Mouse (Mus musculus) forebrain, embryonic 11.5 days (tissue): Measurements from ENCODE around the gene Gpr68. TPM values are rescaled to one million over a fixed set of nuclear protein-coding genes. Genes with fewer than 3 reads are reported as not detected.

Source experiments
- ATAC-seq: fragments of 200-750 bp; cut with Nextera tagmentation; replicated peaks from 2 replicates; pipeline ENCODE4 v1.8.0; 2017; ENCODE audit warnings: moderate TSS enrichment; ENCODE audit not compliant: low FRiP score
- DNase-seq: peaks from one replicate; pipeline ENCODE4 v3.0.0-alpha.2; 2017; ENCODE audit warnings: low spot score
- H3K27ac ChIP-seq: fragments of 300-500 bp; sonication (generic); 2 replicates; pipeline ENCODE4 v1.5.1; 2014; ENCODE audit warnings: low read depth, low read length
- H3K27me3 ChIP-seq: fragments of 300-500 bp; sonication (generic); 2 replicates; pipeline ENCODE4 v1.6.1; 2014; ENCODE audit warnings: mild to moderate bottlenecking, low read length, mixed read lengths; ENCODE audit not compliant: control insufficient read depth, insufficient read depth
- H3K36me3 ChIP-seq: fragments of 300-500 bp; sonication (generic); 2 replicates; pipeline ENCODE4 v1.6.1; 2014; ENCODE audit warnings: mild to moderate bottlenecking, low read length, moderate library complexity, mixed read lengths; ENCODE audit not compliant: control insufficient read depth, insufficient read depth
- H3K4me1 ChIP-seq: fragments of 300-500 bp; sonication (generic); replicated peaks from 2 replicates; pipeline ENCODE4 v1.6.1; 2014; ENCODE audit warnings: low read length, mixed read lengths; ENCODE audit not compliant: control insufficient read depth, insufficient read depth
- H3K4me2 ChIP-seq: fragments of 300-500 bp; sonication (generic); 2 replicates; pipeline ENCODE4 v1.6.1; 2014; ENCODE audit warnings: low read depth, mild to moderate bottlenecking, low read length, moderate library complexity, mixed read lengths; ENCODE audit not compliant: severe bottlenecking
- H3K4me3 ChIP-seq: fragments of 300-500 bp; sonication (generic); 2 replicates; pipeline ENCODE4 v1.5.1; 2014; ENCODE audit warnings: low read depth, low read length
- H3K9ac ChIP-seq: fragments of 300-500 bp; sonication (generic); 2 replicates; pipeline ENCODE4 v1.6.1; 2014; ENCODE audit warnings: low read length
- H3K9me3 ChIP-seq: fragments of 300-500 bp; sonication (generic); 2 replicates; pipeline ENCODE4 v1.6.1; 2016; ENCODE audit warnings: low read length, mixed read lengths; ENCODE audit not compliant: control insufficient read depth
- WGBS: fragments of 180-500 bp; shearing (Covaris S2); extraction: QIAGEN DNeasy Blood & Tissue Kit; methylation state at CpG from one replicate; pipeline ENCODE4 v1.1.7; 2014; 5-methylcytosine and 5-hydroxymethylcytosine counted together
- polyA plus RNA-seq: library from polyadenylated mRNA; unstranded; fragments of >200 nt; fragmentation: Nextera tagmentation; extraction: Ambion mirVana; gene quantifications from 2 replicates; pipeline ENCODE4 v1.2.1, GENCODE M21; 2014

The Gpr68 gene
- polyA plus RNA-seq, 1 experiment from 2014 or later: 0.13 TPM

GRCm38 (mm10) chr12:100873612-100874011, 34.4 kb downstream of the Gpr68 start:
- no peak for ATAC-seq
- WGBS: 86% methylated on average over 3 of the region's 3 CpGs
- no peak overlapping the region for H3K4me2 ChIP-seq

GRCm38 (mm10) chr12:100871841-100872240, 36.2 kb downstream of the Gpr68 start:
- Histone ChIP-seq H3K4me3 (no peak overlapping the region), H3K9ac (no peak overlapping the region), H3K4me1 (no peaks in the 10 kb centered on the region), H3K9me3 (no peaks in the 10 kb centered on the region), H3K27me3 (no peaks in the 10 kb centered on the region), H3K36me3 (no peaks in the 10 kb centered on the region), H3K4me2 (no peak overlapping the region), H3K27ac (no peak overlapping the region)
- 87% methylated on average over 2 of the region's 2 CpGs for WGBS
- ATAC-seq: no peak
- no peak for DNase-seq

More at GRCm38 (mm10) chr12:100873612-100874011, 34.4 kb downstream of the Gpr68 start:
- Histone ChIP-seq H3K9me3 (no peaks in the 10 kb centered on the region), H3K4me1 (no peaks in the 10 kb centered on the region), H3K4me3 (no peak overlapping the region), H3K27me3 (no peaks in the 10 kb centered on the region), H3K36me3 (no peaks in the 10 kb centered on the region), H3K27ac (no peak overlapping the region), H3K9ac (no peak overlapping the region)
- no peak for DNase-seq

GRCm38 (mm10) chr12:100871234-100871633, 36.8 kb downstream of the Gpr68 start:
- Histone ChIP-seq H3K4me2 (no peak overlapping the region), H3K9me3 (no peaks in the 10 kb centered on the region), H3K4me1 (no peaks in the 10 kb centered on the region), H3K27me3 (no peaks in the 10 kb centered on the region), H3K36me3 (no peaks in the 10 kb centered on the region), H3K4me3 (no peak overlapping the region), H3K27ac (no peak overlapping the region), H3K9ac (no peak overlapping the region)
- no peak for DNase-seq
- WGBS: 94% methylated on average over 6 of the region's 6 CpGs
- no peak for ATAC-seq

GRCm38 (mm10) chr12:100868049-100868622, 39.9 kb downstream of the Gpr68 start:
- Histone ChIP-seq H3K9ac (no peak overlapping the region), H3K4me2 (no peak overlapping the region), H3K4me3 (no peak overlapping the region), H3K27ac (no peak overlapping the region), H3K4me1 (no peaks in the 10 kb centered on the region), H3K36me3 (no peaks in the 10 kb centered on the region), H3K9me3 (no peaks in the 10 kb centered on the region), H3K27me3 (no peaks in the 10 kb centered on the region)
- ATAC-seq (no peak), DNase-seq (no peak)
- WGBS: 60% methylated on average over 4 of the region's 4 CpGs

GRCm38 (mm10) chr12:100867097-100867496, 40.9 kb downstream of the Gpr68 start:
- Histone ChIP-seq H3K9ac (no peak overlapping the region), H3K4me3 (no peak overlapping the region), H3K27me3 (no peaks in the 10 kb centered on the region), H3K4me1 (no peaks in the 10 kb centered on the region), H3K4me2 (no peak overlapping the region), H3K27ac (no peak overlapping the region), H3K36me3 (no peaks in the 10 kb centered on the region), H3K9me3 (no peaks in the 10 kb centered on the region)
- ATAC-seq (no peak), DNase-seq (no peak)
- 89% methylated on average over 8 of the region's 8 CpGs for WGBS

GRCm38 (mm10) chr12:100865509-100866078, 42.4 kb downstream of the Gpr68 start:
- Histone ChIP-seq H3K36me3 (no peaks in the 10 kb centered on the region), H3K4me1 (no peaks in the 10 kb centered on the region), H3K4me2 (no peak overlapping the region), H3K4me3 (no peak overlapping the region), H3K27ac (no peak overlapping the region), H3K9me3 (no peaks in the 10 kb centered on the region), H3K27me3 (no peaks in the 10 kb centered on the region), H3K9ac (no peak overlapping the region)
- ATAC-seq (no peak), DNase-seq (no peak)
- WGBS: 87% methylated on average over 11 of the region's 11 CpGs

GRCm38 (mm10) chr12:100865072-100865471, 42.9 kb downstream of the Gpr68 start:
- Histone ChIP-seq H3K9me3 (no peaks in the 10 kb centered on the region), H3K4me1 (no peaks in the 10 kb centered on the region), H3K9ac (no peak overlapping the region), H3K27ac (no peak overlapping the region), H3K36me3 (no peaks in the 10 kb centered on the region), H3K27me3 (no peaks in the 10 kb centered on the region), H3K4me3 (no peak overlapping the region), H3K4me2 (no peak overlapping the region)
- DNase-seq (no peak), ATAC-seq (no peak)

GRCm38 (mm10) chr12:100862856-100863446, 45.0 kb downstream of the Gpr68 start:
- H3K9me3 ChIP-seq: no peaks in the 10 kb centered on the region
- H3K9ac ChIP-seq: no peak overlapping the region
- 93% methylated on average over 3 of the region's 3 CpGs for WGBS
- H3K27me3 ChIP-seq: no peaks in the 10 kb centered on the region
- DNase-seq (no peak), ATAC-seq (no peak)
- no peaks in the 10 kb centered on the region for H3K36me3 ChIP-seq
- H3K4me1 ChIP-seq: no peaks in the 10 kb centered on the region
- no peak overlapping the region for H3K4me2 ChIP-seq
- no peak overlapping the region for H3K27ac ChIP-seq
- no peak overlapping the region for H3K4me3 ChIP-seq

- DNase-seq (no peak), ATAC-seq (no peak)
- WGBS: 78% methylated on average over 3 of the region's 3 CpGs
- no peak overlapping the region for H3K4me2 ChIP-seq
- no peak overlapping the region for H3K27ac ChIP-seq
- no peaks in the 10 kb centered on the region for H3K4me1 ChIP-seq
- no peaks in the 10 kb centered on the region for H3K36me3 ChIP-seq
- H3K9ac ChIP-seq: no peak overlapping the region
- H3K9me3 ChIP-seq: no peaks in the 10 kb centered on the region
- no peak overlapping the region for H3K4me3 ChIP-seq
- no peaks in the 10 kb centered on the region for H3K27me3 ChIP-seq
Observed at GRCm38 (mm10) chr12:100862272-100862671, 45.7 kb downstream of the Gpr68 start.
